Mouse (Mus musculus) thymus, adult 2 months (tissue): ENCODE measurements around the gene Tsen54. TPM values are rescaled to one million over a fixed set of nuclear protein-coding genes. Genes with fewer than 3 reads are reported as not detected.

Experiments used
- DNase-seq: peaks from one replicate; pipeline ENCODE4 v3.0.0; 2021
- H3K27ac ChIP-seq: fragments of 200-500 bp; 2 replicates; pipeline ENCODE4 v1.5.1; 2012; ENCODE audit warnings: low read length, control low read depth; ENCODE audit not compliant: control insufficient read depth, insufficient read depth
- H3K27me3 ChIP-seq: fragments of 200-500 bp; 2 replicates; pipeline ENCODE4 v1.6.1; 2012; ENCODE audit warnings: mild to moderate bottlenecking, low read length, moderate library complexity, mixed read lengths; ENCODE audit not compliant: control insufficient read depth, insufficient read depth
- H3K36me3 ChIP-seq: fragments of 200-500 bp; 2 replicates; pipeline ENCODE4 v1.6.1; 2012; ENCODE audit warnings: mild to moderate bottlenecking, low read length, moderate library complexity; ENCODE audit not compliant: control insufficient read depth, insufficient read depth
- H3K4me1 ChIP-seq: fragments of 200-500 bp; replicated peaks from 2 replicates; pipeline ENCODE4 v1.6.1; 2012; ENCODE audit warnings: low read length; ENCODE audit not compliant: control insufficient read depth, insufficient read depth
- H3K4me3 ChIP-seq: fragments of 200-500 bp; 2 replicates; pipeline ENCODE4 v1.5.1; 2012; ENCODE audit warnings: mild to moderate bottlenecking, low read length, control low read depth, moderate library complexity; ENCODE audit not compliant: control insufficient read depth, insufficient read depth
- CTCF ChIP-seq: fragments of 200-500 bp; IDR thresholded peaks from 2 replicates; pipeline ENCODE4 v1.5.1; 2012; ENCODE audit warnings: mild to moderate bottlenecking, control low read depth, low read length, moderate library complexity, borderline replicate concordance; ENCODE audit not compliant: control insufficient read depth, poor library complexity, insufficient read depth; ENCODE audit errors: extremely low read depth
- POLR2A ChIP-seq: fragments of 200-500 bp; IDR thresholded peaks from 2 replicates; pipeline ENCODE4 v1.6.1; 2012; ENCODE audit warnings: mild to moderate bottlenecking, low read length, control low read depth, moderate library complexity; ENCODE audit not compliant: control insufficient read depth, poor library complexity, insufficient read depth; ENCODE audit errors: extremely low read depth
- WGBS: fragments of 180-500 bp; shearing (Covaris S2); methylation state at CpG from one replicate; pipeline ENCODE4 v1.1.7; 2018; 5-methylcytosine and 5-hydroxymethylcytosine counted together
- polyA plus RNA-seq: library from polyadenylated mRNA; depleted of rRNA; stranded (reverse); fragments of >200 nt; gene quantifications from 2 replicates; pipeline ENCODE4 v1.2.3, GENCODE M21; 2012

The Tsen54 gene
- polyA plus RNA-seq, 1 experiment = 34.3 TPM

GRCm38 (mm10) chr11:115838895-115839311 lies 24.4 kb downstream of the Tsen54 start:
- H3K36me3 ChIP-seq = no peaks in the 10 kb centered on the region
- no peaks in the 10 kb centered on the region for H3K4me1 ChIP-seq
- TF ChIP-seq POLR2A = no peak
- no peak for TF ChIP-seq CTCF
- DNase-seq = no peak
- no peaks in the 10 kb centered on the region for H3K27me3 ChIP-seq
- 25% methylated on average over 4 of the region's 4 CpGs for WGBS
- no peak overlapping the region for H3K27ac ChIP-seq
- H3K4me3 ChIP-seq = no peak overlapping the region

GRCm38 (mm10) chr11:115839732-115840131 lies 25.2 kb downstream of the Tsen54 start:
- Histone ChIP-seq H3K27ac (no peak overlapping the region), H3K4me3 (no peak overlapping the region), H3K4me1 (no peaks in the 10 kb centered on the region), H3K27me3 (no peaks in the 10 kb centered on the region), H3K36me3 (no peaks in the 10 kb centered on the region)
- TF ChIP-seq CTCF (no peak), POLR2A (no peak)
- WGBS = 96% methylated on average over 3 of the region's 3 CpGs
- no peak for DNase-seq

GRCm38 (mm10) chr11:115841044-115841443 lies 26.5 kb downstream of the Tsen54 start:
- no peak for DNase-seq
- Histone ChIP-seq H3K27ac (no peak overlapping the region), H3K4me1 (no peaks in the 10 kb centered on the region), H3K27me3 (no peaks in the 10 kb centered on the region), H3K36me3 (peaks cover 8% of the 10 kb centered on the region), H3K4me3 (no peak overlapping the region)
- 88% methylated on average over 6 of the region's 6 CpGs for WGBS
- TF ChIP-seq POLR2A (no peak), CTCF (no peak)

GRCm38 (mm10) chr11:115841961-115842550 lies 27.5 kb downstream of the Tsen54 start:
- Histone ChIP-seq H3K36me3 (peaks cover 15% of the 10 kb centered on the region), H3K27me3 (no peaks in the 10 kb centered on the region), H3K4me3 (no peak overlapping the region), H3K27ac (no peak overlapping the region), H3K4me1 (no peaks in the 10 kb centered on the region)
- TF ChIP-seq CTCF (no peak), POLR2A (no peak)
- WGBS = 97% methylated on average over 6 of the region's 6 CpGs
- DNase-seq = no peak

- H3K36me3 ChIP-seq = peaks cover 17% of the 10 kb centered on the region
- H3K4me1 ChIP-seq = no peaks in the 10 kb centered on the region
- H3K4me3 ChIP-seq = no peak overlapping the region
- WGBS = 98% methylated on average over 11 of the region's 14 CpGs
- no peaks in the 10 kb centered on the region for H3K27me3 ChIP-seq
- no peak overlapping the region for H3K27ac ChIP-seq
- TF ChIP-seq POLR2A (no peak), CTCF (no peak)
- no peak for DNase-seq
Observed at GRCm38 (mm10) chr11:115843141-115843890, 28.8 kb downstream of the Tsen54 start.

- no peak overlapping the region for H3K27ac ChIP-seq
- no peak for DNase-seq
- no peaks in the 10 kb centered on the region for H3K4me1 ChIP-seq
- no peak for TF ChIP-seq CTCF
- TF ChIP-seq POLR2A = no peak
- no peaks in the 10 kb centered on the region for H3K27me3 ChIP-seq
- 97% methylated on average over 5 of the region's 5 CpGs for whole genome bisulfite sequencing
- peaks cover 17% of the 10 kb centered on the region for H3K36me3 ChIP-seq
- H3K4me3 ChIP-seq = no peak overlapping the region
Observed at GRCm38 (mm10) chr11:115843891-115844239, 29.3 kb downstream of the Tsen54 start.

GRCm38 (mm10) chr11:115844240-115844639 lies 29.7 kb downstream of the Tsen54 start:
- DNase-seq = no peak
- no peak for TF ChIP-seq CTCF
- no peak for TF ChIP-seq POLR2A
- H3K4me1 ChIP-seq = no peaks in the 10 kb centered on the region
- no peak overlapping the region for H3K27ac ChIP-seq
- peaks cover 17% of the 10 kb centered on the region for H3K36me3 ChIP-seq
- WGBS = 83% methylated on average over 8 of the region's 8 CpGs
- H3K4me3 ChIP-seq = no peak overlapping the region
- H3K27me3 ChIP-seq = no peaks in the 10 kb centered on the region
